Mouse (Mus musculus): ENCODE measurements at regions not wholly inside any gene's neighbourhood (a gene's known extent, or its start where the extent isn't known, plus 50 kb on each side); places are given as distances from the start of the nearest gene placed in this dataset.

GRCm38 (mm10) chr10:91361621-91362020 lies 180.5 kb upstream of the Tmpo start:
- H3K4me3 ChIP-seq (replicated peaks; ENCODE audit: control insufficient read depth, low read depth, low read length) = no peak overlapping the region
- no peak overlapping the region for H3K27ac ChIP-seq (ENCODE audit: control insufficient read depth, insufficient read depth, low read depth, low read length, poor library complexity)
- TF ChIP-seq POLR2A (IDR thresholded peaks at IDR 0.05; ENCODE audit: borderline replicate concordance, control insufficient read depth, low read depth, low read length) (no peak), CTCF (IDR thresholded peaks at IDR 0.05; ENCODE audit: control insufficient read depth, insufficient read depth, low read length) (no peak)
- WGBS = 69% methylated on average over 2 of the region's 2 CpGs
- H3K4me1 ChIP-seq (ENCODE audit: control insufficient read depth, insufficient read depth, low read length) = no peaks in the 10 kb centered on the region

GRCm38 (mm10) chr10:91345465-91345864 lies 164.3 kb upstream of the Tmpo start:
- 81% methylated on average over 5 of the region's 5 CpGs for WGBS
- no peak for TF ChIP-seq CTCF (IDR thresholded peaks at IDR 0.05; ENCODE audit: control insufficient read depth, insufficient read depth, low read length)
- H3K4me3 ChIP-seq (replicated peaks; ENCODE audit: control insufficient read depth, low read depth, low read length) = no peak overlapping the region
- H3K27ac ChIP-seq (ENCODE audit: control insufficient read depth, insufficient read depth, low read depth, low read length, poor library complexity) = no peak overlapping the region
- no peaks in the 10 kb centered on the region for H3K4me1 ChIP-seq (ENCODE audit: control insufficient read depth, insufficient read depth, low read length)

- Histone ChIP-seq H3K27ac (ENCODE audit: control insufficient read depth, insufficient read depth, low read depth, low read length, poor library complexity) (no peak overlapping the region), H3K4me1 (ENCODE audit: control insufficient read depth, insufficient read depth, low read length) (no peaks in the 10 kb centered on the region), H3K4me3 (replicated peaks; ENCODE audit: control insufficient read depth, low read depth, low read length) (no peak overlapping the region)
- WGBS = 28% methylated on average over 8 of the region's 8 CpGs
- no peak for TF ChIP-seq POLR2A (IDR thresholded peaks at IDR 0.05; ENCODE audit: borderline replicate concordance, control insufficient read depth, low read depth, low read length)
- no peak for TF ChIP-seq CTCF (IDR thresholded peaks at IDR 0.05; ENCODE audit: control insufficient read depth, insufficient read depth, low read length)
Measured at GRCm38 (mm10) chr10:91342083-91342482, 161.0 kb upstream of the Tmpo start.

- Histone ChIP-seq H3K27ac (ENCODE audit: control insufficient read depth, insufficient read depth, low read depth, low read length, poor library complexity) (no peak overlapping the region), H3K4me1 (ENCODE audit: control insufficient read depth, insufficient read depth, low read length) (no peaks in the 10 kb centered on the region), H3K4me3 (replicated peaks; ENCODE audit: control insufficient read depth, low read depth, low read length) (no peak overlapping the region)
- 83% methylated on average over 3 of the region's 3 CpGs for WGBS
- TF ChIP-seq CTCF (IDR thresholded peaks at IDR 0.05; ENCODE audit: control insufficient read depth, insufficient read depth, low read length) = no peak
- no peak for TF ChIP-seq POLR2A (IDR thresholded peaks at IDR 0.05; ENCODE audit: borderline replicate concordance, control insufficient read depth, low read depth, low read length)
Measured at GRCm38 (mm10) chr10:91339361-91339760, 158.2 kb upstream of the Tmpo start.

- Histone ChIP-seq H3K27ac (ENCODE audit: control insufficient read depth, insufficient read depth, low read depth, low read length, poor library complexity) (no peak overlapping the region), H3K4me1 (ENCODE audit: control insufficient read depth, insufficient read depth, low read length) (no peaks in the 10 kb centered on the region), H3K4me3 (replicated peaks; ENCODE audit: control insufficient read depth, low read depth, low read length) (no peak overlapping the region)
- TF ChIP-seq CTCF (IDR thresholded peaks at IDR 0.05; ENCODE audit: control insufficient read depth, insufficient read depth, low read length) (no peak), POLR2A (IDR thresholded peaks at IDR 0.05; ENCODE audit: borderline replicate concordance, control insufficient read depth, low read depth, low read length) (no peak)
- 66% methylated on average over 12 of the region's 12 CpGs for WGBS
Measured at GRCm38 (mm10) chr10:91326661-91327312, 145.7 kb upstream of the Tmpo start.

GRCm38 (mm10) chr10:91326144-91326655 lies 145.1 kb upstream of the Tmpo start:
- no peak overlapping the region for H3K27ac ChIP-seq (ENCODE audit: control insufficient read depth, insufficient read depth, low read depth, low read length, poor library complexity)
- no peak overlapping the region for H3K4me3 ChIP-seq (replicated peaks; ENCODE audit: control insufficient read depth, low read depth, low read length)
- TF ChIP-seq CTCF (IDR thresholded peaks at IDR 0.05; ENCODE audit: control insufficient read depth, insufficient read depth, low read length) = no peak
- TF ChIP-seq POLR2A (IDR thresholded peaks at IDR 0.05; ENCODE audit: borderline replicate concordance, control insufficient read depth, low read depth, low read length) = no peak
- no peaks in the 10 kb centered on the region for H3K4me1 ChIP-seq (ENCODE audit: control insufficient read depth, insufficient read depth, low read length)
- 79% methylated on average over 8 of the region's 8 CpGs for WGBS

- 80% methylated on average over 4 of the region's 4 CpGs for WGBS
- TF ChIP-seq CTCF (IDR thresholded peaks at IDR 0.05; ENCODE audit: control insufficient read depth, insufficient read depth, low read length) (no peak), POLR2A (IDR thresholded peaks at IDR 0.05; ENCODE audit: borderline replicate concordance, control insufficient read depth, low read depth, low read length) (no peak)
- Histone ChIP-seq H3K27ac (ENCODE audit: control insufficient read depth, insufficient read depth, low read depth, low read length, poor library complexity) (no peak overlapping the region), H3K4me3 (replicated peaks; ENCODE audit: control insufficient read depth, low read depth, low read length) (no peak overlapping the region), H3K4me1 (ENCODE audit: control insufficient read depth, insufficient read depth, low read length) (no peaks in the 10 kb centered on the region)
Measured at GRCm38 (mm10) chr10:91321226-91321625, 140.1 kb upstream of the Tmpo start.

- no peak overlapping the region for H3K4me3 ChIP-seq (replicated peaks; ENCODE audit: control insufficient read depth, low read depth, low read length)
- WGBS = 83% methylated on average over 10 of the region's 10 CpGs
- no peaks in the 10 kb centered on the region for H3K4me1 ChIP-seq (ENCODE audit: control insufficient read depth, insufficient read depth, low read length)
- no peak for TF ChIP-seq POLR2A (IDR thresholded peaks at IDR 0.05; ENCODE audit: borderline replicate concordance, control insufficient read depth, low read depth, low read length)
- no peak for TF ChIP-seq CTCF (IDR thresholded peaks at IDR 0.05; ENCODE audit: control insufficient read depth, insufficient read depth, low read length)
- no peak overlapping the region for H3K27ac ChIP-seq (ENCODE audit: control insufficient read depth, insufficient read depth, low read depth, low read length, poor library complexity)
Measured at GRCm38 (mm10) chr10:91319442-91320112, 138.5 kb upstream of the Tmpo start.
